Mouse (Mus musculus) ES-E14 (cell line): ENCODE results near the gene Slc28a1.

ENCODE experiments used
- CHD2 ChIP-seq: IDR thresholded peaks from 2 replicates; pipeline ENCODE4 v1.6.1; 2014; ENCODE audit warnings: mild to moderate bottlenecking, low read depth, low read length, inconsistent platforms
- HCFC1 ChIP-seq: IDR thresholded peaks from 2 replicates; pipeline ENCODE4 v1.6.1; 2012; ENCODE audit warnings: low read length, inconsistent platforms, borderline replicate concordance; ENCODE audit not compliant: insufficient read depth
- ZNF384 ChIP-seq: IDR thresholded peaks from 2 replicates; pipeline ENCODE4 v1.6.1; 2012; ENCODE audit warnings: low read depth, low read length, inconsistent platforms

DNA sequence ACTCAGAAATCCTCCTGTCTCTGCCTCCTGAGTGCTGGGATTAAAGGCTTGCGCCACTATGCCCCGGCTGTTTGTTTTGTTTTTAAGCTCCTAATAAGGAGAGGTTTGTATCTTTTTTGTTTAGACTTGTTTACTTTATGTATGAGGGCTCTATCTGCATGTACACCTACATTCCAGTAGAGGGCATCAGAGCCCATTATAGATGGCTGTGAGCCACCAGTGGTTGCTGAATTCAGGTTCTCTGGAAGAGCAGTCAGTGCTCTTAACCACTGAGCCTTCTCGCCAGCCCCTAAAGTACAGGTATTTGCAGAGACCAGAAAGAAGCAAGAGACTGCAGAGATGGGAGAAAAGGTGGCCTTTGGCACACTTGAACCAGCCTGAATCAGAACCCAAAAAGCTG, 52.5 kb downstream of the Slc28a1 start:
- TF ChIP-seq CHD2 = no peak
- TF ChIP-seq ZNF384 = peak; percentile 83
- no peak for TF ChIP-seq HCFC1
